Comparison of ENCODE assay signal across 22 mouse cellular contexts in the genomic region with DNA sequence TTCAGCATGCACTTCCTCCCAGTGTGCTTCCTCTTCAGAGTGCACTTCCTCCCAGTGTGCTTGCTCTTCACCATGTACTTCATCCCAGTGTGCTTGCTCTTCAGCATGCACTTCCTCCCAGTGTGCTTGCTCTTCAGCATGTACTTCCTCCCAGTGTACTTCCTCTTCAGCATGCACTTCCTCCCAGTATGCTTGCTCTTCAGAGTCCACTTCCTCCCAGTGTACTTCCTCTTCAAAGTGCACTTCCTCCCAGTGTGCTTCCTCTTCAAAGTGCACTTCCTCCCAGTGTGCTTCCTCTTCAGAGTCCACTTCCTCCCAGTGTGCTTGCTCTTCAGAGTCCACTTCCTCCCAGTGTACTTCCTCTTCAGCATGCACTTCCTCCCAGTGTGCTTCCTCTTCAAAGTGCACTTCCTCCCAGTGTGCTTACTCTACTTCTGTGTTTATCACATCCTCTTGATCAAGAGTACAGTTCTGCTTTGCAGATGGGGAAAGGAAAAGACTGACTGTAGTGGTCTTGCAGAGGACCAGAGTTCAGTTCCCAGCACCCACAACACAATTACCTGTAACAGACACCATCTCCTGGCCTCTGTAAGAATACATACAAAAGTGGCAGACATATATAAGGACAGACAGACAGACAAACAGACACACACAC. TPM values are rescaled to one million over a fixed set of nuclear protein-coding genes. Genes with fewer than 3 reads are reported as not detected.
A peak's percentile ranks its signal among the peaks of the same experiment; 100 is the strongest.
DNase-seq lines count a peak whose midpoint lies in the region; ATAC-seq and TF ChIP-seq lines count a peak whose summit lies in the region.
"Not testable (repeated sequence)": the region's sequence is repeated elsewhere in the genome, so short reads cannot be mapped to it uniquely, and the experiment has no call there.
"Had no signal": no experiment of that assay in that cellular context is flagged by ENCODE, and none has a peak within 500 bp of the region (broad histone marks: within the 10 kb centered on the region; RNA-seq: fewer than 3 reads in every experiment).

No protein-coding gene starts in this region.

- H3K4me1 ChIP-seq in bone marrow macrophage, adult 2 months (ENCODE audit: control insufficient read depth, insufficient read depth, low read length) = not testable (repeated sequence)

- not testable (repeated sequence) for TF ChIP-seq CTCF in bone marrow macrophage, adult 2 months (IDR thresholded peaks at IDR 0.05; ENCODE audit: low read depth, low read length)

- DNase-seq in B cell, adult 2 months = peak; percentile 6 to 7
- DNase-seq in MEL-GATA-1-ER (ENCODE audit: extremely low read depth, low read depth) = peak; percentile 26
- DNase-seq in splenic B cell, adult 2 months (ENCODE audit: low read depth, low spot score) = peak; percentile 63

- peak; percentile 50 for ATAC-seq in megakaryocyte progenitor cell, adult 5-6 weeks (replicated peaks; ENCODE audit: poor library complexity)
- ATAC-seq in neutrophil, adult 5-6 weeks (ENCODE audit: extremely low read depth, insufficient number of reproducible peaks, low FRiP score, poor library complexity, severe bottlenecking) = peak; percentile 67

- peak overlapping the region; percentile 53 for H3K27ac ChIP-seq in bone marrow macrophage, adult 2 months (ENCODE audit: insufficient read depth, low read depth, low read length)
- peak overlapping the region; percentile 22; the same call in 1 of the 2 replicates for H3K27ac ChIP-seq in macrophage

- not testable (repeated sequence) for H3K4me3 ChIP-seq in bone marrow macrophage, adult 2 months (ENCODE audit: insufficient read depth, low read length); macrophage (ENCODE audit: inconsistent target)

- H3K27me3 ChIP-seq in splenic B cell, adult 2 months (ENCODE audit: control insufficient read depth, insufficient read depth, low read length, poor library complexity, severe bottlenecking) = not testable (repeated sequence)

- TF ChIP-seq POLR2A in bone marrow macrophage, adult 2 months (IDR thresholded peaks at IDR 0.05; ENCODE audit: borderline replicate concordance, low read depth, low read length) = not testable (repeated sequence)

- H3K36me3 ChIP-seq in macrophage (ENCODE audit: inconsistent target); splenic B cell, adult 2 months (ENCODE audit: control insufficient read depth, insufficient read depth, low read length, poor library complexity, severe bottlenecking): not testable (repeated sequence)

- H3K79me2 ChIP-seq in macrophage (ENCODE audit: inconsistent target) = not testable (repeated sequence)

RNA-seq across cellular contexts. Expression of gene Pms1, which starts 31.7 kb away (rescaled TPM):
- 4.8 and 5.2 TPM in 2 replicates for polyA plus RNA-seq in bone marrow macrophage, adult 2 months (2012; ENCODE audit: insufficient read depth, insufficient read length, missing spikeins)
- total RNA-seq in macrophage (2018; cell fraction: chromatin; rRNA removed) = 10 to 100 TPM in 20 of 26 experiments, 1 to 10 TPM in 6; 1.3 to 35.2 (median 20.3) TPM
- 1 to 10 TPM; 1.4 to 5.4 (median 4.0) TPM for total RNA-seq in macrophage (2018; cell fraction: cytosol; rRNA removed)
- 10 to 100 TPM in 15 of 26 experiments, 1 to 10 TPM in 11; 2.5 to 35.7 (median 13.0) TPM for total RNA-seq in macrophage (2018; cell fraction: nucleus; rRNA removed)
- polyA plus RNA-seq in macrophage (2018) = 3.2 to 5.4 TPM (median 5.1 TPM) in 3 replicates
- total RNA-seq in megakaryocyte progenitor cell, adult 5-6 weeks (2015) = 12.3 and 14.3 TPM in 2 replicates
- 14.0 and 16.3 TPM in 2 replicates for total RNA-seq in megakaryocyte progenitor cell, adult 5-6 weeks (2017)
- total RNA-seq in neutrophil, adult 5-6 weeks (2017) = 11.6 and 16.1 TPM in 2 replicates

RNA-seq across cellular contexts. Expression of gene Ormdl1, which starts 31.8 kb away (rescaled TPM):
- polyA plus RNA-seq in bone marrow macrophage, adult 2 months (2012; ENCODE audit: insufficient read depth, insufficient read length, missing spikeins) = 27.5 and 33.3 TPM in 2 replicates
- 10 to 100 TPM in 6 of 26 experiments, 1 to 10 TPM in 20; 1.1 to 15.8 (median 4.3) TPM for total RNA-seq in macrophage (2018; cell fraction: chromatin; rRNA removed)
- 10 to 100 TPM; 17.0 to 31.6 (median 26.4) TPM for total RNA-seq in macrophage (2018; cell fraction: cytosol; rRNA removed)
- total RNA-seq in macrophage (2018; cell fraction: nucleus; rRNA removed) = 10 to 100 TPM in 19 of 26 experiments, 1 to 10 TPM in 7; 4.0 to 39.5 (median 14.0) TPM
- polyA plus RNA-seq in macrophage (2018) = 24.8 to 32.7 TPM (median 30.6 TPM) in 3 replicates
- total RNA-seq in megakaryocyte progenitor cell, adult 5-6 weeks (2015) = 28.1 and 29.8 TPM in 2 replicates
- 27.3 and 29.8 TPM in 2 replicates for total RNA-seq in megakaryocyte progenitor cell, adult 5-6 weeks (2017)
- 27.5 and 27.9 TPM in 2 replicates for total RNA-seq in neutrophil, adult 5-6 weeks (2017)

RNA-seq across cellular contexts. Expression of gene Gm28778, which starts 31.8 kb away (rescaled TPM):
- not detected in 2 replicates for polyA plus RNA-seq in bone marrow macrophage, adult 2 months (2012; ENCODE audit: insufficient read depth, insufficient read length, missing spikeins)
- total RNA-seq in macrophage (2018; cell fraction: chromatin; rRNA removed) = not detected
- under 1 TPM in 1 of 26 experiments, not detected in 25; 0.44 TPM for total RNA-seq in macrophage (2018; cell fraction: cytosol; rRNA removed)
- total RNA-seq in macrophage (2018; cell fraction: nucleus; rRNA removed) = not detected
- polyA plus RNA-seq in macrophage (2018) = 0.48 TPM in 1 of 3 replicates, not detected in the others
- not detected in 2 replicates for total RNA-seq in megakaryocyte progenitor cell, adult 5-6 weeks (2015)
- not detected in 2 replicates for total RNA-seq in megakaryocyte progenitor cell, adult 5-6 weeks (2017)
- total RNA-seq in neutrophil, adult 5-6 weeks (2017) = not detected in 2 replicates
- total RNA-seq: adrenal gland, adult 2 months; adrenal gland, postnatal 10 days; adrenal gland, postnatal 25 days; adrenal gland, postnatal 4 days; common myeloid progenitor, adult 5-6 weeks had no signal
- polyA plus RNA-seq: C2C12; embryonic facial prominence, embryonic 11.5 days; embryonic facial prominence, embryonic 13.5 days; embryonic facial prominence, embryonic 15.5 days; erythroblast, embryonic 14.5 days; forebrain, embryonic 10.5 days; forebrain, embryonic 12.5 days; forebrain, embryonic 14.5 days; forebrain, embryonic 16.5 days; frontal cortex, adult 2 months had no signal

RNA-seq across cellular contexts. Expression of gene Osgepl1, which starts 48.3 kb away (rescaled TPM):
- polyA plus RNA-seq in bone marrow macrophage, adult 2 months (2012; ENCODE audit: insufficient read depth, insufficient read length, missing spikeins) = 6.9 and 9.4 TPM in 2 replicates
- 10 to 100 TPM in 5 of 26 experiments, 1 to 10 TPM in 17, under 1 TPM in 4; 0.41 to 15.1 (median 4.7) TPM for total RNA-seq in macrophage (2018; cell fraction: chromatin; rRNA removed)
- 1 to 10 TPM in 25 of 26 experiments, under 1 TPM in 1; 0.86 to 4.1 (median 2.6) TPM for total RNA-seq in macrophage (2018; cell fraction: cytosol; rRNA removed)
- 10 to 100 TPM in 4 of 26 experiments, 1 to 10 TPM in 20, under 1 TPM in 2; 0.85 to 15.3 (median 4.0) TPM for total RNA-seq in macrophage (2018; cell fraction: nucleus; rRNA removed)
- polyA plus RNA-seq in macrophage (2018) = 3.2 to 5.5 TPM (median 3.5 TPM) in 3 replicates
- total RNA-seq in megakaryocyte progenitor cell, adult 5-6 weeks (2015) = 13.8 and 20.1 TPM in 2 replicates
- total RNA-seq in megakaryocyte progenitor cell, adult 5-6 weeks (2017) = 7.6 and 10.2 TPM in 2 replicates
- 17.2 and 21.6 TPM in 2 replicates for total RNA-seq in neutrophil, adult 5-6 weeks (2017)

Comparison
In these comparisons a context has a peak if more than half of its experiments do, and no peak if none do; other contexts are left out.
1. DNase-seq: peak in every context shown above with its lines; median percentile 63 in splenic B cell, adult 2 months; 26 in MEL-GATA-1-ER; 6 in B cell, adult 2 months.